Mouse (Mus musculus) heart, embryonic 16.5 days (tissue): ENCODE results near the gene Fry. TPM values are rescaled to one million over a fixed set of nuclear protein-coding genes. Genes with fewer than 3 reads are reported as not detected.
A peak's percentile ranks its signal among the peaks of the same experiment; 100 is the strongest.

Experiments used
- ATAC-seq: fragments of 200-750 bp; cut with Nextera tagmentation; replicated peaks from 2 replicates; pipeline ENCODE4 v1.8.0; 2017; ENCODE audit warnings: moderate number of reproducible peaks; ENCODE audit not compliant: insufficient read depth, low FRiP score; ENCODE audit errors: extremely low read depth
- H3K27ac ChIP-seq: fragments of 300-500 bp; sonication (generic); 2 replicates; pipeline ENCODE4 v1.5.1; 2014; ENCODE audit warnings: mild to moderate bottlenecking, low read length, control low read depth, moderate library complexity
- H3K27me3 ChIP-seq: fragments of 300-500 bp; sonication (generic); 2 replicates; pipeline ENCODE4 v1.6.1; 2014; ENCODE audit warnings: low read length, mixed read lengths; ENCODE audit not compliant: control insufficient read depth, insufficient read depth
- H3K36me3 ChIP-seq: fragments of 300-500 bp; sonication (generic); 2 replicates; pipeline ENCODE4 v1.6.1; 2014; ENCODE audit not compliant: control insufficient read depth, insufficient read depth
- H3K4me1 ChIP-seq: fragments of 300-500 bp; sonication (generic); 2 replicates; pipeline ENCODE4 v1.6.1; 2014; ENCODE audit warnings: low read length, mixed read lengths; ENCODE audit not compliant: control insufficient read depth, insufficient read depth
- H3K4me2 ChIP-seq: fragments of 300-500 bp; sonication (generic); 2 replicates; pipeline ENCODE4 v1.6.1; 2014; ENCODE audit warnings: low read depth, mild to moderate bottlenecking, control low read depth, low read length
- H3K4me3 ChIP-seq: fragments of 300-500 bp; sonication (generic); 2 replicates; pipeline ENCODE4 v1.5.1; 2014; ENCODE audit warnings: mild to moderate bottlenecking, control low read depth, low read length
- H3K9ac ChIP-seq: fragments of 300-500 bp; sonication (generic); 2 replicates; pipeline ENCODE4 v1.6.1; 2014; ENCODE audit warnings: low read length, control low read depth
- H3K9me3 ChIP-seq: fragments of 300-500 bp; sonication (generic); replicated peaks from 2 replicates; pipeline ENCODE4 v1.6.1; 2016; ENCODE audit warnings: low read length; ENCODE audit not compliant: control insufficient read depth
- WGBS: fragments of 180-500 bp; shearing (Covaris S2); extraction: QIAGEN DNeasy Blood & Tissue Kit; methylation state at CpG from one replicate; pipeline ENCODE4 v1.1.7; 2014; 5-methylcytosine and 5-hydroxymethylcytosine counted together
- polyA plus RNA-seq: library from polyadenylated mRNA; unstranded; fragments of >200 nt; fragmentation: Nextera tagmentation; extraction: Ambion mirVana; gene quantifications from 2 replicates; pipeline ENCODE4 v1.2.1, GENCODE M21; 2015

The Fry gene
- polyA plus RNA-seq, 1 experiment from 2014 or later: 32.6 TPM

- Histone ChIP-seq H3K9me3 (no peaks in the 10 kb centered on the region), H3K4me2 (no peak overlapping the region), H3K4me1 (no peaks in the 10 kb centered on the region), H3K4me3 (no peak overlapping the region), H3K36me3 (no peaks in the 10 kb centered on the region), H3K27me3 (no peaks in the 10 kb centered on the region), H3K9ac (no peak overlapping the region), H3K27ac (no peak overlapping the region)
- WGBS: 76% methylated on average over 11 of the region's 11 CpGs
- ATAC-seq: no peak
Measured at GRCm38 (mm10) chr5:150101789-150102188, 16.7 kb upstream of the Fry start.

- no peak for ATAC-seq
- Histone ChIP-seq H3K4me1 (no peaks in the 10 kb centered on the region), H3K9me3 (no peaks in the 10 kb centered on the region), H3K9ac (no peak overlapping the region), H3K27ac (no peak overlapping the region), H3K36me3 (no peaks in the 10 kb centered on the region), H3K27me3 (no peaks in the 10 kb centered on the region), H3K4me2 (no peak overlapping the region), H3K4me3 (no peak overlapping the region)
- 84% methylated on average over 7 of the region's 7 CpGs for WGBS
Measured at GRCm38 (mm10) chr5:150106358-150106757, 12.1 kb upstream of the Fry start.

- 47% methylated on average over 8 of the region's 8 CpGs for WGBS
- Histone ChIP-seq H3K27me3 (no peaks in the 10 kb centered on the region), H3K4me1 (peaks cover 17% of the 10 kb centered on the region), H3K4me3 (no peak overlapping the region), H3K9ac (no peak overlapping the region), H3K9me3 (no peaks in the 10 kb centered on the region), H3K4me2 (no peak overlapping the region), H3K27ac (no peak overlapping the region), H3K36me3 (no peaks in the 10 kb centered on the region)
- no peak for ATAC-seq
Measured at GRCm38 (mm10) chr5:150111236-150111635, 7.2 kb upstream of the Fry start.

GRCm38 (mm10) chr5:150114007-150114406 lies 4.4 kb upstream of the Fry start:
- 80% methylated on average over 7 of the region's 7 CpGs for WGBS
- H3K9ac ChIP-seq: no peak overlapping the region
- H3K27me3 ChIP-seq: no peaks in the 10 kb centered on the region
- peaks cover 3% of the 10 kb centered on the region; the same call in 1 of the 2 replicates for H3K9me3 ChIP-seq
- no peak overlapping the region for H3K27ac ChIP-seq
- no peak overlapping the region for H3K4me3 ChIP-seq
- H3K36me3 ChIP-seq: no peaks in the 10 kb centered on the region
- no peak for ATAC-seq
- no peak overlapping the region for H3K4me2 ChIP-seq
- H3K4me1 ChIP-seq: peaks cover 20% of the 10 kb centered on the region

GRCm38 (mm10) chr5:150114778-150115177 lies 3.7 kb upstream of the Fry start:
- Histone ChIP-seq H3K4me3 (no peak overlapping the region), H3K27me3 (no peaks in the 10 kb centered on the region), H3K9ac (peak overlapping the region; percentile 7; the same call in 1 of the 2 replicates), H3K27ac (peak overlapping the region; percentile 74), H3K9me3 (peaks cover 3% of the 10 kb centered on the region; the same call in 1 of the 2 replicates), H3K36me3 (no peaks in the 10 kb centered on the region), H3K4me2 (no peak overlapping the region), H3K4me1 (peaks cover 26% of the 10 kb centered on the region)
- no peak for ATAC-seq
- WGBS: 62% methylated on average over 4 of the region's 4 CpGs

- Histone ChIP-seq H3K4me1 (peaks cover 26% of the 10 kb centered on the region), H3K9ac (peak overlapping the region; percentile 12), H3K27ac (peak overlapping the region; percentile 74), H3K4me2 (peak overlapping the region; percentile 32), H3K4me3 (no peak overlapping the region), H3K27me3 (no peaks in the 10 kb centered on the region), H3K36me3 (no peaks in the 10 kb centered on the region), H3K9me3 (peaks cover 3% of the 10 kb centered on the region; the same call in 1 of the 2 replicates)
- peak; percentile 26; the same call in 1 of the 2 replicates for ATAC-seq
- WGBS: 30% methylated on average over 16 of the region's 16 CpGs
Measured at GRCm38 (mm10) chr5:150115271-150116092, 3.0 kb upstream of the Fry start.

GRCm38 (mm10) chr5:150116216-150116905 lies 2.1 kb upstream of the Fry start:
- WGBS: 60% methylated on average over 9 of the region's 9 CpGs
- peak overlapping the region; percentile 32 for H3K4me2 ChIP-seq
- peaks cover 3% of the 10 kb centered on the region; the same call in 1 of the 2 replicates for H3K9me3 ChIP-seq
- no peak overlapping the region for H3K9ac ChIP-seq
- no peak overlapping the region for H3K4me3 ChIP-seq
- peak overlapping the region; percentile 65 for H3K27ac ChIP-seq
- no peak for ATAC-seq
- no peaks in the 10 kb centered on the region for H3K36me3 ChIP-seq
- H3K27me3 ChIP-seq: no peaks in the 10 kb centered on the region
- peaks cover 26% of the 10 kb centered on the region for H3K4me1 ChIP-seq

- H3K36me3 ChIP-seq: no peaks in the 10 kb centered on the region
- H3K27me3 ChIP-seq: no peaks in the 10 kb centered on the region
- H3K9me3 ChIP-seq: peaks cover 3% of the 10 kb centered on the region; the same call in 1 of the 2 replicates
- H3K9ac ChIP-seq: no peak overlapping the region
- H3K4me3 ChIP-seq: no peak overlapping the region
- 81% methylated on average over 6 of the region's 6 CpGs for WGBS
- H3K27ac ChIP-seq: no peak overlapping the region
- no peak for ATAC-seq
- H3K4me1 ChIP-seq: peaks cover 26% of the 10 kb centered on the region
- H3K4me2 ChIP-seq: no peak overlapping the region
Measured at GRCm38 (mm10) chr5:150116906-150117216, 1.6 kb upstream of the Fry start.

- ATAC-seq: no peak
- Histone ChIP-seq H3K27me3 (no peaks in the 10 kb centered on the region), H3K27ac (peak overlapping the region; percentile 81), H3K4me3 (peak overlapping the region; percentile 64), H3K36me3 (no peaks in the 10 kb centered on the region), H3K4me2 (peak overlapping the region; percentile 79), H3K9ac (peak overlapping the region; percentile 41; the same call in 1 of the 2 replicates), H3K9me3 (peaks cover 3% of the 10 kb centered on the region; the same call in 1 of the 2 replicates), H3K4me1 (peaks cover 26% of the 10 kb centered on the region)
- WGBS: 15% methylated on average over 8 of the region's 8 CpGs
Measured at GRCm38 (mm10) chr5:150118124-150118454, 356 bp upstream of the Fry start.
